Comparison of ENCODE assay signal across 9 mouse cellular contexts in genomic region chr11:94732773-94733172, GRCm38 (mm10). TPM values are rescaled to one million over a fixed set of nuclear protein-coding genes. Genes with fewer than 3 reads are reported as not detected.
DNase-seq lines count a peak whose midpoint lies in the region; ATAC-seq and TF ChIP-seq lines count a peak whose summit lies in the region.
"Had no signal": no experiment of that assay in that cellular context is flagged by ENCODE, and none has a peak within 500 bp of the region (broad histone marks: within the 10 kb centered on the region; RNA-seq: fewer than 3 reads in every experiment).

No protein-coding gene starts in this region.

- H3K27ac ChIP-seq in kidney, adult 2 months (ENCODE audit: insufficient read depth, low read depth, low read length): no peak overlapping the region
- no peak overlapping the region for H3K27ac ChIP-seq in kidney, embryonic 15.5 days
- no peak overlapping the region for H3K27ac ChIP-seq in liver, postnatal 0 days (ENCODE audit: low read depth)
- H3K27ac ChIP-seq in midbrain, embryonic 14.5 days (replicated peaks; ENCODE audit: low read depth, low read length): no peak overlapping the region
- no peak overlapping the region for H3K27ac ChIP-seq in hindbrain, embryonic 10.5 days
- H3K27ac ChIP-seq: macrophage had no signal

- H3K4me3 ChIP-seq in kidney, adult 2 months (ENCODE audit: insufficient read depth, low read depth, low read length): no peak overlapping the region
- H3K4me3 ChIP-seq in kidney, embryonic 15.5 days (replicated peaks): no peak overlapping the region
- no peak overlapping the region for H3K4me3 ChIP-seq in liver, postnatal 0 days (ENCODE audit: low read depth, low read length)
- no peak overlapping the region for H3K4me3 ChIP-seq in midbrain, embryonic 14.5 days (replicated peaks; ENCODE audit: low read depth, low read length)
- no peak overlapping the region for H3K4me3 ChIP-seq in hindbrain, embryonic 10.5 days

- ATAC-seq in kidney, embryonic 15.5 days (replicated peaks; ENCODE audit: low FRiP score): no peak
- peak; percentile 52 for ATAC-seq in common myeloid progenitor, adult 5-6 weeks (replicated peaks; ENCODE audit: low read depth, poor library complexity, severe bottlenecking)
- ATAC-seq in liver, postnatal 0 days: no peak
- no peak for ATAC-seq in midbrain, embryonic 14.5 days (ENCODE audit: low FRiP score, low TSS enrichment)

- H3K27me3 ChIP-seq in kidney, adult 2 months (replicated peaks; ENCODE audit: control insufficient read depth, insufficient read depth, low read length): no peaks in the 10 kb centered on the region
- H3K27me3 ChIP-seq in kidney, embryonic 15.5 days: no peaks in the 10 kb centered on the region; the same call in 1 of the 2 replicates
- no peaks in the 10 kb centered on the region for H3K27me3 ChIP-seq in liver, postnatal 0 days (ENCODE audit: insufficient read depth, low read length)
- no peaks in the 10 kb centered on the region for H3K27me3 ChIP-seq in midbrain, embryonic 14.5 days (ENCODE audit: control insufficient read depth, insufficient read depth, low read length)
- H3K27me3 ChIP-seq in hindbrain, embryonic 10.5 days (ENCODE audit: insufficient read depth, poor library complexity, severe bottlenecking): no peaks in the 10 kb centered on the region

- TF ChIP-seq EP300 in liver, postnatal 0 days (IDR thresholded peaks at IDR 0.05; ENCODE audit: low read depth): no peak

- no peak overlapping the region for H3K4me2 ChIP-seq in kidney, embryonic 15.5 days
- no peak overlapping the region for H3K4me2 ChIP-seq in liver, postnatal 0 days (ENCODE audit: low read depth, low read length)
- no peak overlapping the region for H3K4me2 ChIP-seq in midbrain, embryonic 14.5 days (ENCODE audit: low read length)

- peak; percentile 63 for TF ChIP-seq CTCF in kidney, adult 2 months (conservative IDR thresholded peaks at IDR 0.05; ENCODE audit: insufficient read depth, insufficient read length, low read depth, low read length)
- peak; percentile 65 for TF ChIP-seq CTCF in liver, postnatal 0 days (IDR thresholded peaks at IDR 0.05; ENCODE audit: low read depth)

- peak; percentile 56 for DNase-seq in kidney, adult 2 months
- peak; percentile 26 for DNase-seq in MEL-GATA-1-ER (ENCODE audit: extremely low read depth, low read depth)
- DNase-seq in liver, postnatal 0 days: peak; percentile 44
- peak; percentile 34 for DNase-seq in thymus, postnatal 25 days
- DNase-seq in midbrain, embryonic 14.5 days: no peak
- no peak for DNase-seq in hindbrain, embryonic 10.5 days (ENCODE audit: low spot score)

- WGBS in kidney, adult 2 months: 29% methylated on average over 8 of the region's 8 CpGs
- WGBS in kidney, embryonic 15.5 days: 43% methylated on average over 8 of the region's 8 CpGs
- 37% methylated on average over 8 of the region's 8 CpGs for WGBS in liver, postnatal 0 days (ENCODE audit: insufficient replicate concordance)
- 45% methylated on average over 8 of the region's 8 CpGs for WGBS in midbrain, embryonic 14.5 days
- WGBS in hindbrain, embryonic 10.5 days: 42% methylated on average over 8 of the region's 8 CpGs

- H3K4me1 ChIP-seq in kidney, adult 2 months (ENCODE audit: control insufficient read depth, insufficient read depth, low read length): no peaks in the 10 kb centered on the region
- H3K4me1 ChIP-seq in kidney, embryonic 15.5 days: no peaks in the 10 kb centered on the region
- H3K4me1 ChIP-seq in liver, postnatal 0 days (ENCODE audit: insufficient read depth): no peaks in the 10 kb centered on the region
- no peaks in the 10 kb centered on the region for H3K4me1 ChIP-seq in midbrain, embryonic 14.5 days (ENCODE audit: control insufficient read depth, insufficient read depth, low read length)
- no peaks in the 10 kb centered on the region for H3K4me1 ChIP-seq in hindbrain, embryonic 10.5 days (replicated peaks)

- no peaks in the 10 kb centered on the region for H3K36me3 ChIP-seq in kidney, adult 2 months (ENCODE audit: control insufficient read depth, insufficient read depth, low read length)
- H3K36me3 ChIP-seq in kidney, embryonic 15.5 days: no peaks in the 10 kb centered on the region
- no peaks in the 10 kb centered on the region for H3K36me3 ChIP-seq in liver, postnatal 0 days (replicated peaks; ENCODE audit: insufficient read depth, low read length)
- H3K36me3 ChIP-seq in midbrain, embryonic 14.5 days (ENCODE audit: control insufficient read depth, insufficient read depth, low read length): no peaks in the 10 kb centered on the region
- H3K36me3 ChIP-seq in hindbrain, embryonic 10.5 days: no peaks in the 10 kb centered on the region

- no peak for TF ChIP-seq POLR2A in kidney, adult 2 months (IDR thresholded peaks at IDR 0.05; ENCODE audit: low read depth, low read length)

- H3K9ac ChIP-seq in kidney, embryonic 15.5 days: no peak overlapping the region
- H3K9ac ChIP-seq in liver, postnatal 0 days (replicated peaks): no peak overlapping the region
- no peak overlapping the region for H3K9ac ChIP-seq in midbrain, embryonic 14.5 days (replicated peaks; ENCODE audit: low read length)

- H3K9me3 ChIP-seq in kidney, embryonic 15.5 days (replicated peaks): no peaks in the 10 kb centered on the region
- H3K9me3 ChIP-seq in liver, postnatal 0 days (ENCODE audit: low read length): no peaks in the 10 kb centered on the region
- H3K9me3 ChIP-seq in midbrain, embryonic 14.5 days (ENCODE audit: control insufficient read depth, low read length): no peaks in the 10 kb centered on the region
- no peaks in the 10 kb centered on the region for H3K9me3 ChIP-seq in hindbrain, embryonic 10.5 days

RNA-seq across cellular contexts. Expression of gene Cdc34b, which starts 8.8 kb away (rescaled TPM):
- polyA plus RNA-seq in kidney, adult 2 months (2012; rRNA removed): 0.08 and 0.16 TPM in 2 replicates
- polyA plus RNA-seq in kidney, embryonic 15.5 days (2015; fragmentation: Nextera tagmentation; extraction: Ambion mirVana): 0.41 and 0.47 TPM in 2 replicates
- total RNA-seq in common myeloid progenitor, adult 5-6 weeks (2017): 0.09 TPM in 1 of 2 replicates, not detected in the other
- 0.09 TPM in 1 of 2 replicates, not detected in the other for polyA plus RNA-seq in liver, postnatal 0 days (2015; fragmentation: Nextera tagmentation; extraction: Ambion mirVana)
- polyA plus RNA-seq in midbrain, embryonic 14.5 days (2014; fragmentation: Nextera tagmentation; extraction: Ambion mirVana): 0.24 TPM in 1 of 2 replicates, not detected in the other
- polyA plus RNA-seq in hindbrain, embryonic 10.5 days (2016; fragmentation: Nextera tagmentation; extraction: Ambion mirVana): 0.30 TPM in 1 of 2 replicates, not detected in the other
- polyA plus RNA-seq: macrophage had no signal

RNA-seq across cellular contexts. Expression of gene Gm11541, which starts 28.5 kb away (rescaled TPM):
- not detected in 2 replicates for polyA plus RNA-seq in kidney, adult 2 months (2012; rRNA removed)
- polyA plus RNA-seq in kidney, embryonic 15.5 days (2015; fragmentation: Nextera tagmentation; extraction: Ambion mirVana): 0.53 and 0.63 TPM in 2 replicates
- total RNA-seq in common myeloid progenitor, adult 5-6 weeks (2017): not detected in 2 replicates
- not detected in 2 replicates for polyA plus RNA-seq in liver, postnatal 0 days (2015; fragmentation: Nextera tagmentation; extraction: Ambion mirVana)
- not detected in 2 replicates for polyA plus RNA-seq in midbrain, embryonic 14.5 days (2014; fragmentation: Nextera tagmentation; extraction: Ambion mirVana)
- not detected in 2 replicates for polyA plus RNA-seq in hindbrain, embryonic 10.5 days (2016; fragmentation: Nextera tagmentation; extraction: Ambion mirVana)
- polyA plus RNA-seq: macrophage had no signal

RNA-seq across cellular contexts. Expression of gene Tmem92, which starts 49.7 kb away (rescaled TPM):
- not detected in 2 replicates for polyA plus RNA-seq in kidney, adult 2 months (2012; rRNA removed)
- polyA plus RNA-seq in kidney, embryonic 15.5 days (2015; fragmentation: Nextera tagmentation; extraction: Ambion mirVana): not detected in 2 replicates
- not detected in 2 replicates for total RNA-seq in common myeloid progenitor, adult 5-6 weeks (2017)
- polyA plus RNA-seq in liver, postnatal 0 days (2015; fragmentation: Nextera tagmentation; extraction: Ambion mirVana): not detected in 2 replicates
- polyA plus RNA-seq in midbrain, embryonic 14.5 days (2014; fragmentation: Nextera tagmentation; extraction: Ambion mirVana): not detected in 2 replicates
- not detected in 2 replicates for polyA plus RNA-seq in hindbrain, embryonic 10.5 days (2016; fragmentation: Nextera tagmentation; extraction: Ambion mirVana)
- polyA plus RNA-seq: macrophage had no signal

RNA-seq across cellular contexts. Expression of gene Xylt2, which starts 55.5 kb away (rescaled TPM):
- 21.3 and 26.6 TPM in 2 replicates for polyA plus RNA-seq in kidney, adult 2 months (2012; rRNA removed)
- polyA plus RNA-seq in kidney, embryonic 15.5 days (2015; fragmentation: Nextera tagmentation; extraction: Ambion mirVana): 20.3 and 22.4 TPM in 2 replicates
- 6.6 and 8.6 TPM in 2 replicates for total RNA-seq in common myeloid progenitor, adult 5-6 weeks (2017)
- 2.7 and 2.9 TPM in 2 replicates for polyA plus RNA-seq in liver, postnatal 0 days (2015; fragmentation: Nextera tagmentation; extraction: Ambion mirVana)
- 11.0 and 13.0 TPM in 2 replicates for polyA plus RNA-seq in midbrain, embryonic 14.5 days (2014; fragmentation: Nextera tagmentation; extraction: Ambion mirVana)
- polyA plus RNA-seq in hindbrain, embryonic 10.5 days (2016; fragmentation: Nextera tagmentation; extraction: Ambion mirVana): 13.9 and 16.7 TPM in 2 replicates

Comparison
In these comparisons a context has a peak if more than half of its experiments do, and no peak if none do; other contexts are left out.
1. DNase-seq: peak in kidney, adult 2 months (single experiment), MEL-GATA-1-ER (single experiment), liver, postnatal 0 days (single experiment) and thymus, postnatal 25 days (single experiment); none in midbrain, embryonic 14.5 days (single experiment) and hindbrain, embryonic 10.5 days (single experiment).